Comparison of ENCODE assay signal across 17 mouse cellular contexts in genomic region chr11:93466221-93466620, GRCm38 (mm10).
"Had no signal": no experiment of that assay in that cellular context is flagged by ENCODE, and none has a peak within 500 bp of the region (broad histone marks: within the 10 kb centered on the region; RNA-seq: fewer than 3 reads in every experiment).

No protein-coding gene starts in this region.

- ATAC-seq: liver, embryonic 12.5 days; liver, postnatal 0 days; lung, postnatal 0 days; midbrain, embryonic 13.5 days; midbrain, embryonic 15.5 days; midbrain, embryonic 16.5 days had no signal

- DNase-seq: left cerebral cortex, postnatal 4 days; liver; liver, embryonic 13.5 days; liver, postnatal 0 days; lung, adult 18-20 months; lung, adult 2 months; lung, embryonic 14.5 days; lung, postnatal 10 days; lung, postnatal 14 days; lung, postnatal 36 days; lung, postnatal 4 days; midbrain, embryonic 14.5 days had no signal
